Mouse (Mus musculus) T-helper 17 cell (primary cell): ENCODE measurements around the gene Lrrc8d.

Experiments
- in situ Hi-C, 2 experiments: fragments of 300-600 bp; cut with MboI, MseI; formaldehyde crosslinking; loops; 1 replicate in 1 of 2; 2 replicates in 1 of 2; pipeline ENCODE4 v1.15.1; 2025; ENCODE audit warnings: high pct_unique_total_duplicates in 2 of 2

Gene Lrrc8d

DNA sequence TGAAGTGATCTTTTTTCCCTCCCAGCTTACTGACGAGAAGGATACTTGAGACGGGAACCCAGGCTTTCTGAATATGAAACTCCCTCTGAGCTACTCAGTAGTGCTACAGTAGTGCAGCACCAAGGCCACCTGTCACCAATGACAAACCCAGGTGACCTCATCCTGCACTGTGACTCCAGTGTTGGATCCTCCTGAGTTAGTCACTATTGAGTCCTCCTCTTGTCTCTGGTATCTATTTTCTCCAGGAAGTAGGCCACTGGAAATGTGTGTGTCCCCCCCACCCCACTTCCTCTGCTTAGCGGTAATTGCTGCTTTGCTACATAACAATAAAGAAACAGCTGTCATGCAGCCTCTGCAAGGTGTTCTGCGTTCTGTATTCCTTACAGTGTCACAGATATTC lies 149.5 kb downstream of the Lrrc8d start:
- in situ Hi-C loops = no loop called here

DNA sequence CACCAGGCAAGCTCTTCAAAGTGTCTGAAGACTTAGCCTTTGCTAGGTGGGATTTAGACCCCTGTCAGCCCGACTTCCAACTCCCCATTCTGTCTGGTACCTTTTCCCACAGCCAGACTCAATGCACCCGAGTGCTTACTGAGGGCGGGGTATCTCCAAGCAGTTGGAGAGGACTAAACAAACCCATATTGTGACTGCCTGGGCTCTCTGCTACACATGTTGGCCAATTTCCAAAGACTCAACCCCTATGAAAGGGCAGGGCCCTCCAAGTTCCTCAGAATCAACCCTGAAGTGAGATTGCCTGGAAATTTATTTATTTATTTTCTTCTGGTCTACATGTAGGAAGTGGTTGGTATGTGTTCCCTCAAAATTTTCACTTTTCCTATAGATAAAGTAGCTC lies 149.9 kb downstream of the Lrrc8d start:
- in situ Hi-C loops = no loop called here

DNA sequence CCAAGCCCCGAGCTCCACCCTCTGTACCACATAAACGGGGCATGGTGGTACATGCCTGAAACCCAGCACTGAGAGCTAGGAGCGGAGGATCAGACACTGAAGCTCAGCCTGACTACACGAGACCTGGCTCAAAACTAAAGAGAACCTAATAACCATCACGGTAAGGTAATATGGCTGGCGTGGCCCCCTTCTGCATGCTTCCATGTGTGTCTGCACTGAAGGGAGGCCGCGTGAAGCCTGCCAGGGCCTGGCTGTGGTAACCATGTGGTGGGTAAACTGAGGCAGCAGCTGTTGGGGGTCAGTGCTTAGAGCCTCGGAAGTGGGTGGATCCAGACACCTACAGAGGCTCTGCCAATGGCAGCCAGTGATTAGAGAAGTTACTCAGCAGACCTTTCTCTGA lies 153.5 kb downstream of the Lrrc8d start:
- in situ Hi-C loops = no loop called here

DNA sequence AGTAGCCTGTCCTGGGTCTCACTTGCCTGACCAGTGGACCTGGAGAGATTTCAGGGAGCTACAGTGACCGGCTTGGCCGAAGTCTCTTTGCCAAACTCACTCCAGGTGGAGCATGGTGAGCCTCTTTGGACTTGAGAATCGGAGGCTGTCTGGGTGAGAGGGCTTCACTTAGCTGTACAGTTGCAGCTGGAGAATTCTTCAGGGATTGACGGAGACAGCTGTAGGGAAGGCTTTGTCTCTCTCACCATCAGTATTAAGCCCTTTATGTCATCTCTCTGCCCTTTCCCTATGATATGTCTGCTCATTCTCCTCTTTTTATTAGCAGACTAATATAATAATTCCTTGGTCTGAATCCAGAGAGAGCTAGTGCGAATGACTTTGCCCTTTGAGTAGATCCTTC lies 157.7 kb downstream of the Lrrc8d start:
- in situ Hi-C loops = no loop called here

DNA sequence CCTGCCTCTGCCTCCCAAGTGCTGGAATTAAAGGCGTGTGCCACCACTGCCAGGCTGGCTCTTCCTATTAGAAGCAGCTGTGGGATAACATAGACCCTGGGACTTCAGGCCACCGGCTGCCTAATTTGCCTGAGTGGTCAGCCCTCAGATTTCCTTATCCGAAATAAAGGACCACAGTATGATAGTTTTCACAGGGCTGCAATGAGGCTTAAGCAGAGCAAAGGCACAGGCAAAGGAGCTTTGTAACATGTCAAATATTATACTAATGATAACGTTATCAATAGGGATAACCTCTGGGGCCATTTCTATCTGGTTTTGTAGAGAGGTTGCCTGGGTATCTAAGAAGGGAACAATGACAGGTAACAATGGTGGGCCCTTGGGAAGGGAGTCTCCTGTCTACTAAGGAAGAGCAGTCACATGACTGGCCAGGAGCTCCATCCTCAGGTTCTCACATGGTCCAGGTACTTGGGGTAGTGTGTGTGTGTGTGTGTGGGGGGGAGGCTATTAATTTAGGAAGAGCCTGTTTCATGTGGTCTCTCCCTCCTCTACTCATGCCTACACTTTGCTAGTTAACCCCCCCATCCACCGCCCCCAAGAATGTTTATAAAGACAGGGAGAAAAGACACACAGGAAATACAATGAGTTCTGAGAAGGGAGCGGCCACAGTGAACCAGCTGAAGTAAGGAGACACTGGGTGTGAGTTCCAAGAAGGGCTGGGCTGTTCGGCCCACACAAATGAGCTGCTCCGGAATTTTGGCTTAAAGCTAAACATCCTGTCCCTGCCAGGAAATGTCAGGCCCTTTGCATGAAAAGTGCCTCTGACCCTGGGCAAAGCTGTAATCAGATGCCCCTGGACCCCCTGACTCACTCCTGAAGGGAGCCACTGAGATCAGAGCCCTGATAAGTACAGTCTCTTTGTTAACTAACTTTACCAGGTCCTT lies 159.3 kb downstream of the Lrrc8d start:
- in situ Hi-C loops = no loop called here

DNA sequence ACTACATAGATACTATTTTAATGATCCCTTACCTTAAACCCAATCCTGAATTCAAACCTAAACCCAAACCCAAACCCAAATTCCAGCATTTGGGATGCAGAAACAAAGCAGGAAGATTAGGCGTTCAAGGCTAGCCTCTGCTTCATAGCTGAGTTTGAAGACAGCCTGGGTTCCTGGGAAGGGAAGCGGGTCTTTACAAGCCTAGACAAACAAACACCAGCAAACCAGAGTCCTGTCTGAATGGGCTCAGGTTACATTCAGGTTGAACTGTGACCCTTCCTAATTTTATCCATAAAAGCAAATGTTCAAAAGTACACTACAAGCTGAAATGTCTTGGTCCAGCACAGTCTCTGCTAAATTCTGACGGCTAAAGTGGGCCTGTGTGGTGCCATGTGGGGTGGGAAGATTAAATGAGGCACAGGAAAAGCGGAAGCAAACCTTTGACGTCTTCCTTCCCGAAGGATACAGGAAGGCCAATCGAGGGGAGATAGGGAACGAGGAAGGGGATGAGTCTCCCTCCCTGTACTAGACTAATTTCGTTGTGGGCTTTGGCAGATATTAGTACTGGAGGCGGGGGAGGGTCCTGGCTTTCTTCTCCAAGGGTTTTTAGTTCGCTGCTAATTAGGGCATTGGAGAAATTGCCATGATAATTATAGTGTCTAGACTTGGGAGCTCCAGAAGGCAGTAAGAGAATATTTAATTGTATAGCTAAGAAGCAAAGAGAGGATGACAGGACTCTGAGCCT lies 160.1 kb downstream of the Lrrc8d start:
- in situ Hi-C loops = loop anchor here in 1 of 2 experiments (10.0 kb wide), 1 partner anchor 365 kb away; no protein-coding TSS in a partner anchor

DNA sequence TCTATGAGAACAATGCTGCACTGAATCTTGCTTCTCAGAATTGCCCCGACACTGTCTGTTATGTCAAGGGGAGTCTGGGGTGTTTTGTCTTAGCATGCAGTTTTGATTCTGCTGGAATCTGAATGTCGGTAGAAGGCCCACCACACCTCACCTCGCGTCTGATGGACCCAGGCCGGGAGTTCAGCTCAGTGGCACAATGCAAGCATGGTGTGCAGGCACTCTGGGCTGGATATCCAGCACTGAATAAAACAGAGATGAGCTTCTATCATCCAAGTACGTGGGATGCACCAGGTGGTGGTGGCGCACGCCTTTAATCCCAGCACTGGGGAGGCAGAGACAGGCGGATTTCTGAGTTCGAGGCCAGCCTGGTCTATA lies 160.7 kb downstream of the Lrrc8d start:
- in situ Hi-C loops = loop anchor here in 1 of 2 experiments (10.0 kb wide), 1 partner anchor 366 kb away; no protein-coding TSS in a partner anchor

DNA sequence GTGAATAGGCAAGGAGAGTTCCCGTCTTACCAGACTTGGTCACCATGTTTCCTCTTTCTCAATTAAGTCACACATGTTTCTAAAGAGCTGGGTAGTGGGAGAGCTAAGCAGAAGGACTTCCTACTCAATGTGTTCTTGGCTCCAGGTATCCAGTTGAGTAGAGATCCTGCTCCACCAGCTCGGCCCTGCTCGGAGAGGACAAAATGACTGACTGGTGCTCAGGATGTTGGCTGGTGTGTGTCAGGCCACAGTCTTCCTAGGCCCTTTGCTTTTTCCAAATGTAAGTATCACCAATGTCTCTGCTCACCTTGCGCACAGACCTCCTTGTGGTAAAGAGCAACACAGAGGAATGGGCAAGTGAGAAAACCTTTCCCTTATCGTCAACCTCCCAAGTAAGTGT lies 161.8 kb downstream of the Lrrc8d start:
- in situ Hi-C loops = loop anchor here in 1 of 2 experiments (10.0 kb wide), 1 partner anchor 367 kb away; no protein-coding TSS in a partner anchor

DNA sequence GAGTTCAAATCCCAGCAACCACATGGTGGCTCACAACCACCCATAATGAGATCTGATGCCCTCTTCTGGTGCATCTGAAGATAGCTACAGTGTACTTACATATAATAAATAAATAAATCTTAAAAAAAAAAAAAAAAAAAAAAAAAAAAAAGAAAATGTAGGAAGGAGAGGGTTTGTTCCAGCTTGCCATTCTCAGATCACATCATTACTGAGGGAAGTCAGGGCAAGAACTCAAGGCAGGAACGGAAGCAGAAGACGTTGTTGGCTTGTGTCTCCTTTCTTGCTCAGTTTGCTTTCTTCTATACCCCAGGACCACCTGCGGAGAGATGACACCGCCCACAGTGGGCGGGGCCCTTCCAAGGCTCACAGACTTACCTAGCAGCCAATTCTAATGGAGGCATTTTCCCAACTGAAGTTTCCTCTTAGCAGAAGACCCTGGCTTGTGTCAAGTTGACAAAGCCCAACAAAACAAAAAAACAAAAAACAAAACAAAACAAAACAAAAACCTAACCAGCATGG lies 165.4 kb downstream of the Lrrc8d start:
- in situ Hi-C loops = loop anchor here (5.0 to 10.0 kb wide), 4 partner anchors 63 to 468 kb away; no protein-coding TSS in a partner anchor

DNA sequence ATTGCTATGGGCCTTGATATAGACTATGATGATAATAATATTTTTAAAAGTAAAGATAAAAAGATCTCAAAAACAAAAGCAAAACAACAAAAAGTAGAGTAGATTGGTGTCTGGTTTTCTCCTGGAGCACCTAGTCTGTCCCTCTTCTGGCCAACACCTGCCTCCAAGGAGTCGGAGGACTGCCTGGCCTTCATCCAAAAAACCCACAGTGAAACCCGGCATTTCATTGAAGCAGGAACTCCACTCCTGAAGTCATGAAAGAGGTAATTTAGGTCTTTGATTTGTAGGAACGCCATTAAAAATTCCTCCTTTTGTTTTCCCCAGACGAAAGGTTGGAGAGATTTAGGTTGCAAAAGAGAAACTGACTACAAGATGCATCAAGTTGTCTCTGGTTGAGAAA lies 167.7 kb downstream of the Lrrc8d start:
- in situ Hi-C loops = loop anchor here (5.0 to 10.0 kb wide), 4 partner anchors 65 to 470 kb away; no protein-coding TSS in a partner anchor

DNA sequence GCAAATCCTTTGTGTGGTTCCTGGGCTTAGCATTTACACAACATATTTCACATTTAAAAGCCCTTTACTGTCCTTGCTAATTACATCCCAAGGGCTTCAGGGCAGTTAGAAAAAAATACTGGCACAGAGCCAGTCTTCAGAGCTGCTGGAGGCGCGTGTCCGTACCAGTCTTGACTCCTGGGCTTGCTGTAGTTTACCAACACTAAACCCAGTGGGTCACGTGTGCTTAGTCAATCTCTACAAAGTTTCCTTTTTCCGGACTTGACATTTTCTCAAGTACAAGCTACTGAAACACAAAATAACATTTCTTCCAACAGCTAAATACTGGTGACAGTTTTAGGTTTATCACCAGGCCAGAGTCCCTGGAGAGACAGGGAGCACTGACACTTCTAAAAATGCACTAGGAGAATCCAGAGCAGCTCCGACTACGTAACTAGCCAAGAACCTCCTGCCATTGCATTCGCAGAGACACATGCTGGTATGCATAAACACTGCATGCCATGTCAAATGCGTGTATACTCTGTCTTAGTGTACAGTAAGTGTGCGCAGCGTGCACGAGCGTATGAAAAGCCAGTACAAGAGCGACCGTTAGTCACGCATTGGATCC lies 168.2 kb downstream of the Lrrc8d start:
- in situ Hi-C loops = loop anchor here (5.0 to 10.0 kb wide), 4 partner anchors 66 to 471 kb away; no protein-coding TSS in a partner anchor

DNA sequence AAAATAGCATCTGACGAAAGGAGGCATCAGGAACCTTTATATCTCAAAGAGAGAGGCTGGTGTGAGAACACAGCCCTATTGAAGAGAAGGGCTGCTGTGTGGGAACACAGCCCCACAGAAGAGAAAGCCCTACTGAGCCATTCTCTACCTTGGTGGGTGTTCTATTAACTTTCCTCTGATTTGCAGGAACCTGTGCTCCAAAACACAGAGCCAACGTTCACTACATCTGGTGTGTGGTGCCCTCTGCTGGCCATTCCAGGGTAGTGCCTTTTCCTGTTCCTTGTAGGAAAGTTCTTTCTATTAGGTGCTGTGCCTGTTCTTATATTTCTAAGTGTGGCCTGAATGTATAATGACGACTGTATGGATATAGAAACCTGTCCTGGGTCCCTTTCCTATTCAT lies 168.8 kb downstream of the Lrrc8d start:
- in situ Hi-C loops = loop anchor here (5.0 to 10.0 kb wide), 4 partner anchors 66 to 471 kb away; no protein-coding TSS in a partner anchor

DNA sequence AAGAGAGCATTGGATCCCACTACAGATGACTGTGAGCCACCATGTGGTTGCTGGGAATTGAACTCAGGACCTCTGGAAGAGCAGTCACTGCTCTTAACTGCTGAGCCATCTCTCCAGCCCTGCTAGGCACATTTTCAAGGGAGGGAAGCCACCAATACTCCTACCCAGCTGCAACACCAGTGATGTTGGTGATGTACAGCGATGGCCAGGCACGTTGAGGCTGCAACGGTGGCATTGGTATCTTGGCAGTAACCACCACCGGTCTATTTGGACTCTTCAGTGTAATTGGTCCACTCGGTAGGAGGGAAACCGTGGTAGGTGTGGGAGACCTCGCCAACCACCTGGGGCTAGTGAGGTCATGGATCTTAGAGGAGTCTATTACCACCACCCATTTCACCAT lies 170.0 kb downstream of the Lrrc8d start:
- in situ Hi-C loops = loop anchor here (5.0 to 10.0 kb wide), 7 partner anchors 67 to 472 kb away; no protein-coding TSS in a partner anchor

DNA sequence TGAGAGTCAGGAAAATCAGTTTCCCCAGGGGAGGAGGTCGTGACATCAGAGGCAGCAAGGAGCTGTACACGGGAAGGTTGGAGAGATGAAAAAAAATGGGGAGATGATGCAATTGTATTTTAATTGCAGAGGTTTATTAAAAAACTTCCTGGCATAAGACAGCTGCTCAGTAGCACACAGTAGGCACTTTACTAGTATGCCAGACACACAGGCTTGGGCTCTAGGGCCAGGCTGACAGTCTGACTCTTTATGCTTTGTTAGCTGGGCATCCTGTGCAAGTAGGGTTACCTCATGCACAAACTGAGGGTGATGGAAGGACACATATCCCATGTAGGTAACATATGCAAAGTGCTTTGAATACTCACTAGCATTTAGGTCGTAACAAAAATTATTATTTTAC lies 171.4 kb downstream of the Lrrc8d start:
- in situ Hi-C loops = loop anchor here in 1 of 2 experiments (5.0 kb wide), 3 partner anchors 179 to 464 kb away; no protein-coding TSS in a partner anchor

DNA sequence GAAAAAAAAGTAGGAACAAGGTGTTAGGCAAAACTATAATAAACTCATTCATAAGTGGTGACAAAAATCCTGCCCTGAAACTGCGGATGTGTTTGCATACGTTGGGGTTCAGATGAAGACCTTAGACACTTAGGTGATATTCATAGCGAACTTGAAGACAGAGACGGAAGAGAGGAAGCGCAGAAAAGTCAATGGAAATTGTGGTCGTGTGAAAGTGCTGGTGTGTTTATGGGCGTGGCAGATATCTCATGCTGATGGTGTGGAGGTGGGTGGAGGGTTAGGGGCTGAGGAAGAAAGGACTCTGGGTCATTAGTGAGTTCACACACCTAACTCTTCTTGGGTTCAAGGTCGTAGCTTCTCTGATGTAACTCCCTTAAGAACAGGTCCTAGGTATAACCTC lies 172.4 kb downstream of the Lrrc8d start:
- in situ Hi-C loops = loop anchor here in 1 of 2 experiments (5.0 kb wide), 3 partner anchors 180 to 465 kb away; no protein-coding TSS in a partner anchor

DNA sequence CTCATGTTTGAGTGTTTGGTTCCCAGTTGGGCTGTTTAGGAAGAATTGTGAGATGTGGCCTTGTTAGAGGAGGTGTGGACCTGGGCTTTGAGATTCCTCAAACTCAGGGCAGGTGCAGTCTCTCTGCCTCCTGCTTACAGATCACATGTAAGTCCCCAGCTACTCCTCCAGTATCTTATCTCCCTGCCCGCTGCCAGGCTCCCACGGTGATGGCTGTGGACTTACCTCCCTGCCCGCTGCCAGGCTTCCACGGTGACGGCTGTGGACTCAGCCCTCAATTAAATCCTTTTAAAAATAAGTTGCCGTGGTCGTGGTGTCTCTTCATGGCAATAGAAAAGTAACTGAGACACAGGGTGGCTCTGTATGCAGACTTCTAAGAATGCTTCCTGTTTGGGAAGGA lies 173.1 kb downstream of the Lrrc8d start:
- in situ Hi-C loops = loop anchor here in 1 of 2 experiments (5.0 kb wide), 3 partner anchors 181 to 466 kb away; no protein-coding TSS in a partner anchor

DNA sequence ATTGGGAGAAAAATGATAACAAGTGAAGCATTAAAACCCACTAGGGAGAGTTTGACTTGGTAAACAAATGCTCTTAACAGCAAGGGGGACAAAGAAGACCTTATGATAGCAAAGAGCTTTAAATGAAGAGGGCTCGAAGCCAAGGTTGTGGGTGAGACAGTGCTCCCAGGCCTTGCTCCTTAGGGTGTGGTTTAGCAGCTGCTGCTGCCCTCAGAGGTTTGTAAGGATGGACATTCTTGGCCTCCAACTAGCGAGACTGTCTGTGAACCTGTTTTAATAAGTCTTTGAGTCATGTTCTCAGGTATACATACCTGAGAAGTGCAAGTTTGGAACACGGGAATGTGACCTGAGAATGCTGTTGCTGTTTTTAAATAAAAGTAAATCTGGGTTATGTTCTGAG lies 174.0 kb downstream of the Lrrc8d start:
- in situ Hi-C loops = loop anchor here in 1 of 2 experiments (5.0 kb wide), 3 partner anchors 181 to 466 kb away; no protein-coding TSS in a partner anchor

DNA sequence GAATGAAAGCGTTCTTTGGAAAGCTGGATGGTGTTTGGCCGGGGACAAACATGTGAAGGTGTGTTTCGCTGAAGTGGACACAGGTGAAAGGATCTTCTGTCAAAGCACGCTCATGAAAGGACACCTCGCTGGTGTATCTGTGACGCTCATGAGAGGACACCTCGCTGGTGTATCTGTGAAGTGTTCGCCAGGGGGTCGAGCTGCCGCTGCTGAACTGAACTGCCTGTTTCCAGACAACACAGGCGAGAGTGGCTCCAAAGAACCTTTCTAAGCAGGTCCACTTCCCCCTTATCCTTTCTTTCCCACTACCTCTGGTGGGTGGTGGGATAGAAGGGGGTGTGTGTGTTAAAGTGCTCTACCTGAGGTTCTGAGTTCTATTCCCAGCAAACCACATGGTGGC lies 174.7 kb downstream of the Lrrc8d start:
- in situ Hi-C loops = loop anchor here in 1 of 2 experiments (5.0 kb wide), 3 partner anchors 182 to 467 kb away; no protein-coding TSS in a partner anchor

DNA sequence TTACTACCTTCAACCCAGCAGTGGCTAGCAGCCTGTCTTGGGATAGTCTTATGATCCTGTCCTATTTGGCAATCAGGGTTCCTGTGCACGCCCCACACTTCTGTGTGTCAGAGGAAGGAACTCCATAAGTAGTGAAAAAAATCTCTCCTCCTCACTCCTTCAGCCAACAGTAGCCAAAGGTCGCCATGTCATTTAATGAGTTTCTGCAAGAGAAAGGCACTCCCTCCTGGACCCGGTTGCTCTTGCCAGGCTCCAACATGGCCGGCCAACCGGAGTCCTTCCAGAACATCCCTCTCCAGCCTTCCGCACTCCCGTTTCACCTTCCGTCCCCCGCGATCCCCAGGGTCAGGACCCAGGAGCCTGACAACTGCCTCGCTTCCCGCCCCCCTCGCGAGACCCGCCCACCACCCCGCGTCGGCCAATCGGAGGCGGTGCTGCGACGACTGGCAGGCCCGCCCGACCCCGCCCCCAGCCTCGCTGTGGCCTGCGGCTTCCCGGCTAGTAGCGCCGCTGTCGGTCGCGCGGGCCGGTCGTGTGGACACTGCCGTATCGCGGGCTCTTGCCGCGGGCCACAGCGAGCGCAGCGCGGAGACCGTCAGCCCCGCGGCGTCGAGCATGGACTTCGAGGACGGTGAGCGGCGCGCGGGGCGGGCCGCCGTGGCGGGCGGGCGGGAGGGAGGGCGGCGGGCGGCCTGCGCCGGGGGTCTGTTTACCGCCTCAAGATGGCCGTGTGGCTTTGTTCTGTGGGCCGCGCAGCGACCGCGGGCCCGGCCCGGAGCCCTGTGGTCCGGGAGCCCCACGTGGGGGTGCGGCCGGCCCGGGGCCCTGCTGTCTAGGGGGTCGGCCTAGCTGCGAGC lies 176.5 kb downstream of the Lrrc8d start, which contains the start of gene Zfp326:
TSS of gene Zfp326 (plus strand) at position 498 of the 857 bp plus-strand sequence.
- in situ Hi-C loops = no loop called here
